Mouse (Mus musculus) heart, embryonic 12.5 days (tissue): ENCODE data around the gene Metap2. TPM values are rescaled to one million over a fixed set of nuclear protein-coding genes. Genes with fewer than 3 reads are reported as not detected.
"Not testable (repeated sequence)": the region's sequence is repeated elsewhere in the genome, so short reads cannot be mapped to it uniquely, and the experiment has no call there.

Experiments
- ATAC-seq: fragments of 200-750 bp; cut with Nextera tagmentation; 2 replicates; pipeline ENCODE4 v1.8.0; 2017; ENCODE audit warnings: moderate TSS enrichment, moderate library complexity; ENCODE audit not compliant: insufficient number of reproducible peaks, low FRiP score
- H3K27ac ChIP-seq: fragments of 300-500 bp; sonication (generic); 2 replicates; pipeline ENCODE4 v1.5.1; 2016; ENCODE audit warnings: mild to moderate bottlenecking, moderate library complexity; ENCODE audit not compliant: poor library complexity, severe bottlenecking
- H3K27me3 ChIP-seq: fragments of 300-500 bp; sonication (generic); replicated peaks from 2 replicates; pipeline ENCODE4 v1.6.1; 2016; ENCODE audit warnings: mild to moderate bottlenecking, moderate library complexity
- H3K36me3 ChIP-seq: fragments of 300-500 bp; sonication (generic); 2 replicates; pipeline ENCODE4 v1.6.1; 2016; ENCODE audit warnings: mild to moderate bottlenecking, moderate library complexity
- H3K4me1 ChIP-seq: fragments of 300-500 bp; sonication (generic); replicated peaks from 2 replicates; pipeline ENCODE4 v1.6.1; 2016; ENCODE audit warnings: mild to moderate bottlenecking
- H3K4me2 ChIP-seq: fragments of 300-500 bp; sonication (generic); 2 replicates; pipeline ENCODE4 v1.6.1; 2016; ENCODE audit warnings: mild to moderate bottlenecking, moderate library complexity
- H3K4me3 ChIP-seq: fragments of 300-500 bp; sonication (generic); 2 replicates; pipeline ENCODE4 v1.5.1; 2016; ENCODE audit warnings: mild to moderate bottlenecking
- H3K9ac ChIP-seq: fragments of 300-500 bp; sonication (generic); 2 replicates; pipeline ENCODE4 v1.6.1; 2016; ENCODE audit warnings: mild to moderate bottlenecking, moderate library complexity
- H3K9me3 ChIP-seq: fragments of 300-500 bp; sonication (generic); replicated peaks from 2 replicates; pipeline ENCODE4 v1.6.1; 2016; ENCODE audit warnings: mild to moderate bottlenecking, moderate library complexity
- WGBS: fragments of 180-500 bp; shearing (Covaris S2); methylation state at CpG from one replicate; pipeline ENCODE4 v1.1.7; 2016; 5-methylcytosine and 5-hydroxymethylcytosine counted together
- polyA plus RNA-seq: library from polyadenylated mRNA; unstranded; fragments of >200 nt; fragmentation: Nextera tagmentation; extraction: Ambion mirVana; gene quantifications from 2 replicates; pipeline ENCODE4 v1.2.1, GENCODE M21; 2016

Metap2 gene
- polyA plus RNA-seq, 1 experiment from 2014 or later, result 182 TPM

DNA sequence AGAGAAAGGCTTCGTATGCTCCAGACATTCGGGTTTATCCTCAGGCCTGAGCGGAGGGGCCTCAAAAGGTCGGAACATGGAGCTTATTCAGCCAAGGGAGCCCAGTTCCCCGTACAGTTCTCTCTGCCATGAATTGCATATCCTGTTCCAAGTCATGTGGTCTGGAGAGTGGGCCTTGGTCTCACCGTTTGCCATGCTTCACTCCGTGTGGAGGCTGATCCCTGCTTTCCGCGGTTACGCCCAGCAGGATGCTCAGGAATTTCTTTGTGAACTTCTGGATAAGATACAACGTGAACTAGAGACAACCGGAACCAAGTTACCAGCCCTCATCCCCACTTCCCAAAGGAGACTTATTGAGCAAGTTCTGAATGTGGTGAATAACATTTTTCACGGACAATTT is 50.2 kb downstream of the Metap2 start:
- no peak overlapping the region for H3K27ac ChIP-seq
- H3K27me3 ChIP-seq, result no peaks in the 10 kb centered on the region
- WGBS, result 91% methylated on average over 13 of the region's 13 CpGs

DNA sequence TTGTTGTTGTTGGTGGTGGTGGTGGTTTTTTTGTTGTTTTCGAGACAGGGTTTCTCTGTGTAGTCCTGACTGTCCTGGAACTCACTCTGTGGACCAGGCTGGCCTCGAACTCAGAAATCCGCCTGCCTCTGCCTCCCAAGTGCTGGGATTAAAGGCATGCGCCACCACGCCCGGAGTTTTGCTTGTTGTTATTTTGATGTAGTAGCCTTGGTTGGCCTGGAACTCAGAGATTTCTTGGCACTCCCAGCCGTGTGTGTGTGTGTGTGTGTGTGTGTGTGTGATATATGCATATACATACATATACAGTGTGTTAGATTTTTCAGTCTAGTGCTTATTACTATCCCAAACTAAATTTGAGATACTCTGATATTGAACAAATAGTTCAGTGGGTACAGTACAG is 61.8 kb downstream of the Metap2 start:
- Histone ChIP-seq H3K4me1 (peaks cover 12% of the 10 kb centered on the region), H3K27me3 (peaks cover 52% of the 10 kb centered on the region)
- not testable (repeated sequence) for H3K36me3 ChIP-seq, H3K9ac ChIP-seq, H3K27ac ChIP-seq, H3K4me2 ChIP-seq, H3K4me3 ChIP-seq, H3K9me3 ChIP-seq, ATAC-seq
- WGBS, result 88% methylated on average over 7 of the region's 7 CpGs

More for the DNA sequence above, 50.2 kb downstream of the Metap2 start:
- Histone ChIP-seq H3K4me1 (no peaks in the 10 kb centered on the region), H3K9me3 (peaks cover 12% of the 10 kb centered on the region), H3K4me2 (no peak overlapping the region), H3K36me3 (0 out of 2 replicates have a peak, but pooled peaks cover 4% of the 10 kb centered on the region), H3K9ac (no peak overlapping the region), H3K4me3 (no peak overlapping the region)
- ATAC-seq, result no peak

DNA sequence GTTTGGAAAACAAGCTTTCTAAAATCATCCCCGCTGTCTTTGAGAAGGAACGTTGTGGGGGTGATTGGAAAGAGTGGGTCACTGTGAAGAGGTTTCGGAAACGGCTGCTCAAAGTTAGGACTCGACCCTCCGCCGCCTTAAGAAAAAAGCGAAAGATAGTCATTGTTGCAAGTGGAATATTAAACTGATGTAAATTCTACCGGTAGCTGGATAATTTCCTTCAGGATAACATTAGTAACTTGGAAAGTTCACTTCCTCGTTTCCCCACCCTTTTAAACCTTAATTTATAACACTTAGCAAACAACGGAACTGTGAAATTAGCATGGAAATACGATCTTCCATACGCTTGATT is 62.5 kb downstream of the Metap2 start:
- H3K36me3 ChIP-seq, result no peaks in the 10 kb centered on the region
- H3K9ac ChIP-seq, result peak overlapping the region; percentile 59; the same call in 1 of the 2 replicates
- ATAC-seq, result no peak
- H3K4me1 ChIP-seq, result peaks cover 12% of the 10 kb centered on the region
- peak overlapping the region; percentile 75 for H3K4me3 ChIP-seq
- 9% methylated on average over 13 of the region's 13 CpGs for WGBS
- H3K4me2 ChIP-seq, result peak overlapping the region; percentile 97
- peaks cover 59% of the 10 kb centered on the region for H3K27me3 ChIP-seq
- H3K9me3 ChIP-seq, result no peaks in the 10 kb centered on the region
- no peak overlapping the region for H3K27ac ChIP-seq

GRCm38 (mm10) chr10:93833699-93834393 is 63.0 kb downstream of the Metap2 start:
- Histone ChIP-seq H3K4me1 (peaks cover 12% of the 10 kb centered on the region), H3K9ac (peak overlapping the region; percentile 59), H3K27me3 (peaks cover 59% of the 10 kb centered on the region), H3K4me2 (peak overlapping the region; percentile 97), H3K9me3 (no peaks in the 10 kb centered on the region), H3K4me3 (peak overlapping the region; percentile 75), H3K27ac (no peak overlapping the region), H3K36me3 (no peaks in the 10 kb centered on the region)
- whole genome bisulfite sequencing, result under 1% methylated on average over 75 of the region's 75 CpGs
- peak; percentile 94 for ATAC-seq

GRCm38 (mm10) chr10:93833370-93833698 is 63.6 kb downstream of the Metap2 start:
- Histone ChIP-seq H3K9ac (peak overlapping the region; percentile 59; the same call in 1 of the 2 replicates), H3K27ac (no peak overlapping the region), H3K4me1 (peaks cover 12% of the 10 kb centered on the region), H3K36me3 (no peaks in the 10 kb centered on the region), H3K27me3 (peaks cover 59% of the 10 kb centered on the region), H3K9me3 (no peaks in the 10 kb centered on the region), H3K4me2 (peak overlapping the region; percentile 97), H3K4me3 (peak overlapping the region; percentile 75)
- no peak for ATAC-seq
- WGBS, result 3% methylated on average over 16 of the region's 16 CpGs

DNA sequence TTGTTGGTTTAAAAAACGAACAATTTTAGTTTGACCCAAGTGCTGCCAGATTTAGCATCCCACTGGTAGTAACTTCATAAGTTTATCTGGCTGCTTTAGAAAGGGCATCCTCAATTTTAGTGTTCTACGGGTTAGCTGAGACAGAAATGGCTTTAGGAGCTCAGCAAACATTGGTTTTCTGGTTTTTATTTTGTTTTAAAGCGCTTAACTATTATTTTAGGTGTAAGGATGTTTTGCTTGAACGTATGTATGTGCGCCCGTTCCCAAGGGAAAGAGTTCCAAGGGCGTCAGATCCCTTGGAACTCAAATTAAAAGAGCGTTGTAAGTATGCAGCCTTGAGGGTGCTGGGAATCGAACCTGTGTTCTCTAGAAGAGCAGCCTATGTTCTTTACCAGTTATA is 64.1 kb downstream of the Metap2 start:
- Histone ChIP-seq H3K27ac (no peak overlapping the region), H3K27me3 (peaks cover 59% of the 10 kb centered on the region), H3K4me2 (no peak overlapping the region), H3K9me3 (no peaks in the 10 kb centered on the region), H3K4me1 (peaks cover 12% of the 10 kb centered on the region), H3K9ac (no peak overlapping the region), H3K4me3 (no peak overlapping the region), H3K36me3 (no peaks in the 10 kb centered on the region)
- ATAC-seq, result no peak
- WGBS, result 31% methylated on average over 9 of the region's 9 CpGs

GRCm38 (mm10) chr10:93831730-93832574 is 64.9 kb downstream of the Metap2 start:
- H3K4me2 ChIP-seq, result peak overlapping the region; percentile 59
- H3K9me3 ChIP-seq, result no peaks in the 10 kb centered on the region
- no peak for ATAC-seq
- no peaks in the 10 kb centered on the region for H3K36me3 ChIP-seq
- 0 out of 2 replicates have a peak overlapping the region, but pooled peaks have one; percentile 30 for H3K9ac ChIP-seq
- H3K27ac ChIP-seq, result no peak overlapping the region
- 8% methylated on average over 18 of the region's 18 CpGs for WGBS
- peaks cover 59% of the 10 kb centered on the region for H3K27me3 ChIP-seq
- H3K4me1 ChIP-seq, result peaks cover 12% of the 10 kb centered on the region
- peak overlapping the region; percentile 28 for H3K4me3 ChIP-seq

- Histone ChIP-seq H3K27ac (no peak within 1 kb of the TSS), H3K9ac (0 out of 2 replicates have a peak within 1 kb of the TSS, but pooled peaks have one; percentile 30), H3K9me3 (no peaks in the 10 kb centered on the region), H3K4me2 (peak within 1 kb of the TSS; percentile 59), H3K4me3 (peak within 1 kb of the TSS; percentile 28), H3K4me1 (peaks cover 12% of the 10 kb centered on the region), H3K36me3 (no peaks in the 10 kb centered on the region), H3K27me3 (peaks cover 52% of the 10 kb centered on the region)
- WGBS, result 10% methylated on average over 22 of the region's 22 CpGs
- ATAC-seq, result no peak
These were observed 65.8 kb downstream of the Metap2 start, which contains the start of gene Usp44 for GRCm38 (mm10) chr10:93830931-93831729. Gene Usp44, plus strand, starts transcription at chr10:93831555.

- Histone ChIP-seq H3K4me3 (no peak overlapping the region), H3K27me3 (peaks cover 43% of the 10 kb centered on the region), H3K36me3 (no peaks in the 10 kb centered on the region), H3K9ac (no peak overlapping the region), H3K4me2 (no peak overlapping the region), H3K9me3 (no peaks in the 10 kb centered on the region), H3K27ac (no peak overlapping the region), H3K4me1 (peaks cover 12% of the 10 kb centered on the region)
- WGBS, result 51% methylated on average over 9 of the region's 9 CpGs
- ATAC-seq, result no peak
These were observed 66.7 kb downstream of the Metap2 start for GRCm38 (mm10) chr10:93829898-93830831.

GRCm38 (mm10) chr10:93818661-93819060 is 78.2 kb downstream of the Metap2 start:
- Histone ChIP-seq H3K27me3 (peaks cover 25% of the 10 kb centered on the region), H3K9me3 (0 out of 2 replicates have a peak, but pooled peaks cover 2% of the 10 kb centered on the region), H3K9ac (no peak overlapping the region), H3K4me1 (no peaks in the 10 kb centered on the region), H3K4me3 (no peak overlapping the region), H3K27ac (no peak overlapping the region), H3K36me3 (no peaks in the 10 kb centered on the region), H3K4me2 (no peak overlapping the region)
- ATAC-seq, result no peak; the same call in 1 of the 2 replicates
- WGBS, result 27% methylated on average over 7 of the region's 7 CpGs
